9 mouse cellular contexts compared by ENCODE assay signal in the genomic region with DNA sequence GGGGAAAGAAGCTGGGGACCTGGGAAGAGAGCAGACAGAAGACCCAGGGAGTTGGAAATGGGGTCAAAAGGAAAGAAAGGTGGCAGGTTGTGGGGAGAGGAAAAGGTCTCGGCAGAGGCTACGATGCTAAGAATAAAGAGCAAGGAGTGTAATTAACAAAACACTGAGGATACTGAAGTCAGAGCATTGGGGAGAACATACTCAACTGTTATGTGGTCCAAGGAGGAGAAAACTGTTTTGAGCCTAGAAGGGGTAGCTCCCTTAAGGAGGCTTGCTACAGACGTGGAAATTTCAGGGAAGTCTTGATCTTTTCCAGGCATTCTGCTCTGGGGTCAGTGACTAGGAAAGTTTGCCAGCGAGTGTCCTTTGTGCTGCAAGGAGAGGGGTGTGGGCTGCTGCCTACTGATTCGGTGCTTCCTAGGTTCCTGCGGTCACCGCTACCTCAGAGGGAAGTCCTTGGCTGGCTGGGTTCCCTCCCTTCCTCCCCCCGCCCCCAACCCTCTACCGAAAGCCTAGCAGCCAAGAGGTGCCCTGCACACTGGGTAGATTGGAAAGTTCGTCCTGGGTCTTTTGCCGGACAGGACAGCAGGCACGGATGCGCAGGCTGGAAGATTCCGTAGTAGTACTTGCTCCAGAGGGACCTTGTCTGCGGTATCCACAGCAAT. TPM values are rescaled to one million over a fixed set of nuclear protein-coding genes. Genes with fewer than 3 reads are reported as not detected.
DNase-seq lines count a peak whose midpoint lies in the region; ATAC-seq lines count a peak whose summit lies in the region.
"Had no signal": no experiment of that assay in that cellular context is flagged by ENCODE, and none has a peak within 500 bp of the region (broad histone marks: within the 10 kb centered on the region; RNA-seq: fewer than 3 reads in every experiment).

No protein-coding gene starts in this region.

- H3K4me2 ChIP-seq in kidney, embryonic 15.5 days = peak overlapping the region; percentile 99
- peak overlapping the region; percentile 73 for H3K4me2 ChIP-seq in forebrain, embryonic 12.5 days
- H3K4me2 ChIP-seq in limb, embryonic 15.5 days = peak overlapping the region; percentile 98
- H3K4me2 ChIP-seq in stomach, embryonic 15.5 days = peak overlapping the region; percentile 97

- peak overlapping the region; percentile 66 for H3K4me3 ChIP-seq in kidney, embryonic 15.5 days (replicated peaks)
- peak overlapping the region; percentile 37 for H3K4me3 ChIP-seq in brown adipose tissue, adult 24 weeks (ENCODE audit: insufficient read depth, low read depth, low read length)
- H3K4me3 ChIP-seq in forebrain, embryonic 12.5 days (replicated peaks) = peak overlapping the region; percentile 84
- H3K4me3 ChIP-seq in limb, embryonic 15.5 days = peak overlapping the region; percentile 66
- H3K4me3 ChIP-seq in stomach, embryonic 15.5 days (replicated peaks) = peak overlapping the region; percentile 47

- H3K9ac ChIP-seq in kidney, embryonic 15.5 days = peak overlapping the region; percentile 43
- peak overlapping the region; percentile 91 for H3K9ac ChIP-seq in forebrain, embryonic 12.5 days
- H3K9ac ChIP-seq in limb, embryonic 15.5 days = peak overlapping the region; percentile 48; the same call in 1 of the 2 replicates
- no peak overlapping the region; the same call in 1 of the 2 replicates for H3K9ac ChIP-seq in stomach, embryonic 15.5 days
- H3K9ac ChIP-seq: liver, embryonic 14.5 days had no signal

- H3K4me1 ChIP-seq in kidney, embryonic 15.5 days = peaks cover 26% of the 10 kb centered on the region
- peaks cover 3% of the 10 kb centered on the region; the same call in 1 of the 2 replicates for H3K4me1 ChIP-seq in brown adipose tissue, adult 24 weeks (ENCODE audit: control insufficient read depth, insufficient read depth, insufficient read length, low read length)
- peaks cover 41% of the 10 kb centered on the region for H3K4me1 ChIP-seq in forebrain, embryonic 12.5 days
- H3K4me1 ChIP-seq in limb, embryonic 15.5 days = peaks cover 13% of the 10 kb centered on the region
- H3K4me1 ChIP-seq in stomach, embryonic 15.5 days = peaks cover 6% of the 10 kb centered on the region; the same call in 1 of the 2 replicates

- peak; percentile 31 for ATAC-seq in kidney, embryonic 15.5 days (replicated peaks; ENCODE audit: low FRiP score)
- ATAC-seq in forebrain, embryonic 12.5 days (ENCODE audit: low FRiP score) = peak; percentile 12
- no peak for ATAC-seq in limb, embryonic 15.5 days (ENCODE audit: insufficient number of reproducible peaks, low FRiP score, low TSS enrichment, low read depth)
- no peak for ATAC-seq in stomach, embryonic 15.5 days (ENCODE audit: insufficient read depth, low FRiP score, low read depth)

- DNase-seq in kidney, adult 11 months = no peak
- no peak for DNase-seq in T-cell, adult 2 months (ENCODE audit: low spot score)
- no peak for DNase-seq in spleen, postnatal 4 days (ENCODE audit: low spot score in 2 of 2)

- 2% methylated on average over 15 of the region's 15 CpGs for WGBS in kidney, embryonic 15.5 days
- WGBS in forebrain, embryonic 12.5 days = under 1% methylated on average over 15 of the region's 15 CpGs
- 2% methylated on average over 15 of the region's 15 CpGs for WGBS in limb, embryonic 15.5 days
- whole genome bisulfite sequencing in stomach, embryonic 15.5 days = 6% methylated on average over 15 of the region's 15 CpGs

- H3K9me3 ChIP-seq in kidney, embryonic 15.5 days (replicated peaks) = no peaks in the 10 kb centered on the region
- H3K9me3 ChIP-seq in forebrain, embryonic 12.5 days = no peaks in the 10 kb centered on the region
- no peaks in the 10 kb centered on the region for H3K9me3 ChIP-seq in limb, embryonic 15.5 days
- H3K9me3 ChIP-seq in stomach, embryonic 15.5 days = no peaks in the 10 kb centered on the region

- no peak overlapping the region for H3K27ac ChIP-seq in kidney, embryonic 15.5 days
- H3K27ac ChIP-seq in brown adipose tissue, adult 24 weeks (replicated peaks; ENCODE audit: low read depth, low read length) = no peak overlapping the region
- H3K27ac ChIP-seq in forebrain, embryonic 12.5 days = peak overlapping the region; percentile 90
- peak overlapping the region; percentile 33; the same call in 1 of the 2 replicates for H3K27ac ChIP-seq in limb, embryonic 15.5 days
- no peak overlapping the region for H3K27ac ChIP-seq in stomach, embryonic 15.5 days
- H3K27ac ChIP-seq: liver, embryonic 14.5 days had no signal

- H3K36me3 ChIP-seq in kidney, embryonic 15.5 days = no peaks in the 10 kb centered on the region
- H3K36me3 ChIP-seq in forebrain, embryonic 12.5 days (replicated peaks) = no peaks in the 10 kb centered on the region
- H3K36me3 ChIP-seq in limb, embryonic 15.5 days = no peaks in the 10 kb centered on the region
- H3K36me3 ChIP-seq in stomach, embryonic 15.5 days = no peaks in the 10 kb centered on the region

- peaks cover 28% of the 10 kb centered on the region for H3K27me3 ChIP-seq in kidney, embryonic 15.5 days
- H3K27me3 ChIP-seq in forebrain, embryonic 12.5 days = no peaks in the 10 kb centered on the region
- peaks cover 5% of the 10 kb centered on the region; the same call in 1 of the 2 replicates for H3K27me3 ChIP-seq in limb, embryonic 15.5 days
- peaks cover 9% of the 10 kb centered on the region; the same call in 1 of the 2 replicates for H3K27me3 ChIP-seq in stomach, embryonic 15.5 days (replicated peaks)

RNA-seq across cellular contexts. Expression of gene Lrrn1, which starts 1.2 kb away (rescaled TPM):
- 10.5 and 11.5 TPM in 2 replicates for polyA plus RNA-seq in kidney, embryonic 15.5 days (2015; fragmentation: Nextera tagmentation; extraction: Ambion mirVana)
- polyA plus RNA-seq in brown adipose tissue, adult 24 weeks (2012; ENCODE audit: insufficient read depth, insufficient read length, missing spikeins) = not detected in 2 replicates
- polyA plus RNA-seq in forebrain, embryonic 12.5 days (2016; fragmentation: Nextera tagmentation; extraction: Ambion mirVana) = 123 and 130 TPM in 2 replicates
- 35.1 and 45.8 TPM in 2 replicates for polyA plus RNA-seq in limb, embryonic 15.5 days (2015; fragmentation: Nextera tagmentation; extraction: Ambion mirVana)
- 4.8 and 6.5 TPM in 2 replicates for polyA plus RNA-seq in stomach, embryonic 15.5 days (2015; fragmentation: Nextera tagmentation; extraction: Ambion mirVana)

Comparison
In these comparisons a context has a peak if more than half of its experiments do, and no peak if none do; other contexts are left out.
1. ATAC-seq: peak in kidney, embryonic 15.5 days (single experiment) and forebrain, embryonic 12.5 days (single experiment); none in limb, embryonic 15.5 days (single experiment) and stomach, embryonic 15.5 days (single experiment).
2. H3K27ac ChIP-seq: peak in forebrain, embryonic 12.5 days (single experiment) and limb, embryonic 15.5 days (single experiment); none in kidney, embryonic 15.5 days (single experiment), brown adipose tissue, adult 24 weeks (single experiment) and stomach, embryonic 15.5 days (single experiment).
3. Peak in every context shown above with its lines, with median percentiles within 50 percentile points of each other: H3K4me2 ChIP-seq and H3K4me3 ChIP-seq.